Mouse (Mus musculus) spleen, postnatal 0 days (tissue): ENCODE results near the gene Olfr1116. TPM values are rescaled to one million over a fixed set of nuclear protein-coding genes. Genes with fewer than 3 reads are reported as not detected.

Source experiments
- polyA plus RNA-seq: library from polyadenylated mRNA; unstranded; fragments of >200 nt; fragmentation: Nextera tagmentation; extraction: Ambion mirVana; gene quantifications from 2 replicates; pipeline ENCODE4 v1.2.1, GENCODE M21; 2015

Gene Olfr1116
- not detected in 2 replicates for polyA plus RNA-seq

GRCm38 (mm10) chr2:87267234-87267633, at the start of gene Olfr1116:
Gene Olfr1116, plus strand, starts transcription at chr2:87267534.

GRCm38 (mm10) chr2:87247713-87248112, 19.6 kb upstream of the Olfr1116 start, which contains the start of gene Olfr1115:
Gene Olfr1115, plus strand, starts transcription at chr2:87248013.

GRCm38 (mm10) chr2:87307281-87307680, 39.9 kb downstream of the Olfr1116 start, which contains the start of gene Olfr1118:
Gene Olfr1118, plus strand, starts transcription at chr2:87307581.

Other genes starting within 250 kb of the Olfr1116 start
- not detected in 2 replicates for gene Olfr1104, start 240.5 kb upstream of the Olfr1116 start, polyA plus RNA-seq
- not detected in 2 replicates for gene Olfr1105, start 231.0 kb upstream of the Olfr1116 start, polyA plus RNA-seq
- not detected in 2 replicates for gene Olfr1106, start 215.3 kb upstream of the Olfr1116 start, polyA plus RNA-seq
- not detected in 2 replicates for gene Olfr1107, start 191.7 kb upstream of the Olfr1116 start, polyA plus RNA-seq
- not detected in 2 replicates for gene Olfr1109, start 171.5 kb upstream of the Olfr1116 start, polyA plus RNA-seq
- gene Olfr259, start 153.0 kb upstream of the Olfr1116 start, polyA plus RNA-seq, result not detected in 2 replicates
- not detected in 2 replicates for gene Olfr1110, start 127.2 kb upstream of the Olfr1116 start, polyA plus RNA-seq
- gene Olfr1111, start 114.9 kb upstream of the Olfr1116 start, polyA plus RNA-seq, result not detected in 2 replicates
- not detected in 2 replicates for gene Olfr1112, start 79.7 kb upstream of the Olfr1116 start, polyA plus RNA-seq
- not detected in 2 replicates for gene Olfr1113, start 58.6 kb upstream of the Olfr1116 start, polyA plus RNA-seq
- gene Olfr1115, start 19.5 kb upstream of the Olfr1116 start, polyA plus RNA-seq, result not detected in 2 replicates
- not detected in 2 replicates for gene Olfr1118, start 40.0 kb downstream of the Olfr1116 start, polyA plus RNA-seq
- gene Olfr1120, start 87.3 kb downstream of the Olfr1116 start, polyA plus RNA-seq, result not detected in 2 replicates
- gene Olfr1121, start 102.4 kb downstream of the Olfr1116 start, polyA plus RNA-seq, result not detected in 2 replicates
- not detected in 2 replicates for gene Olfr1122, start 118.3 kb downstream of the Olfr1116 start, polyA plus RNA-seq
- not detected in 2 replicates for gene Olfr1123, start 149.1 kb downstream of the Olfr1116 start, polyA plus RNA-seq
- gene Olfr1124, start 162.7 kb downstream of the Olfr1116 start, polyA plus RNA-seq, result 0.05 TPM in 1 of 2 replicates, not detected in the other
- not detected in 2 replicates for gene Olfr1126, start 186.4 kb downstream of the Olfr1116 start, polyA plus RNA-seq
- not detected in 2 replicates for gene Pramel7, start 229.6 kb downstream of the Olfr1116 start, polyA plus RNA-seq
- gene Pramel6, start 239.0 kb downstream of the Olfr1116 start, polyA plus RNA-seq, result not detected in 2 replicates